Mouse (Mus musculus) megakaryocyte progenitor cell, adult 5-6 weeks (primary cell): ENCODE data around the gene Vgf. TPM values are rescaled to one million over a fixed set of nuclear protein-coding genes. Genes with fewer than 3 reads are reported as not detected.
A peak's percentile ranks its signal among the peaks of the same experiment; 100 is the strongest.

Experiments used
- ATAC-seq: replicated peaks from 2 replicates; pipeline ENCODE4 v1.8.0; 2016; ENCODE audit warnings: mild to moderate bottlenecking, moderate TSS enrichment, inconsistent platforms; ENCODE audit not compliant: poor library complexity
- total RNA-seq, 2 experiments: library from RNA; stranded (forward) in 1 of 2; stranded (reverse) in 1 of 2; fragments of 157-497, 149-512 nt in 1 of 2; fragments of 200-1000 nt in 1 of 2; gene quantifications; 2 replicates each; pipeline versions ENCODE4 v1.2.3 to v1.2.4; 2015 to 2017

Gene Vgf
- total RNA-seq, 2 experiments from 2014 or later: not detected

DNA sequence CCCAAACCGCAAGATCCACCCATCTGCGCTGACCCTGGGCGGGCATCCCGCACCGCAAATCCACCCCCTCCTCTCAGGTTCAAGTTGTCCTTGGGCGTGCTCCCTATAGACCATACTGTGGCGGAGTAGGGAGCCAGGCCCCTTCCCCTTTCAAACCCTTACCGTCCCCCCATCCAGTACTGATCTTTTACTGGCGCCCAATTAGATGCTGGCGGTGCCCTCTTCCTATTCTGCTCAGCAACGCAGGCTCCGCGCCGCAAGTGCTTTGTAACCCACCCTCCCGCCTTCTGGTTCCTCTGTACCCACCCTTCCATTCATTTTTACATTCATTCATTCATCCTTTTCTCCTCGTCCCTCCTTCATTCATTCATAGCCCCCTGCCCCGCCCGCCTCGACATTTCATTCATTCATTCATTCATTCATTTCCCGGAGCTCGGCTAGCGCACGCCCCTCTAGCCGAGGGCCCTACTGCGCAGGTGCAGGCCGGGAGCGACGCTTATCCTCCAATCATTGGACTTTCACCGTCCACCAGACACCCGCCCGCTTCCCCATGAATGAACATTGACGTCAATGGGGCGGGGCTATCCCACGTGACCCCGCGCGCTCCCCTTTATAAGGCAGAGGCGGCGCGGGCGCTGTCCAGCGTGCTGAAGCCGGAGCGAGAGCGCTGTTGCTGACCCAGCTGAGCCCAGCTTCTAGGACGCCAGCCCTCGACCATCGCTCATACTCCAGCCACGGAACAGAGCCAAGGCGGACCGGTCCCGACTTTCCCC is 3.6 kb downstream of the Vgf start:
- peak; percentile 79 for ATAC-seq

DNA sequence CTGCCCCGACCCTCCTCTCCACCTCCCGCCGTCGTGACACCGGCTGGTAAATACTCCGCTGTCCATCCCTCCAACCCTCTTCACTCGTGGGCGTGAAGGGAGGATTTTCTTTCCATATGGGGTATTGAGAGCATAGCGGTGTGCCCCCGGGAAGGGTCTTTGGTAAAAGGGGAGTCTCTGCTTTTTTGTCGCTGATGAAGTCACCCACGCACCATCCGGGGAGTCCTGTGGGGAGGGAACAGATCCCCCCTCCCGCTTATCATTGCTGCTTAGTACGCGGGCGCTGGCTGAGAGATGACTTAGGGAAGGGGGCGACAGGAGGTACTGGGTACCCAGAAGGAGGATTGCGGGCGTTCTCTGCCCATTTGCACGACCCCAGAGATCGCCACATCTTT is 4.2 kb downstream of the Vgf start:
- ATAC-seq: no peak

DNA sequence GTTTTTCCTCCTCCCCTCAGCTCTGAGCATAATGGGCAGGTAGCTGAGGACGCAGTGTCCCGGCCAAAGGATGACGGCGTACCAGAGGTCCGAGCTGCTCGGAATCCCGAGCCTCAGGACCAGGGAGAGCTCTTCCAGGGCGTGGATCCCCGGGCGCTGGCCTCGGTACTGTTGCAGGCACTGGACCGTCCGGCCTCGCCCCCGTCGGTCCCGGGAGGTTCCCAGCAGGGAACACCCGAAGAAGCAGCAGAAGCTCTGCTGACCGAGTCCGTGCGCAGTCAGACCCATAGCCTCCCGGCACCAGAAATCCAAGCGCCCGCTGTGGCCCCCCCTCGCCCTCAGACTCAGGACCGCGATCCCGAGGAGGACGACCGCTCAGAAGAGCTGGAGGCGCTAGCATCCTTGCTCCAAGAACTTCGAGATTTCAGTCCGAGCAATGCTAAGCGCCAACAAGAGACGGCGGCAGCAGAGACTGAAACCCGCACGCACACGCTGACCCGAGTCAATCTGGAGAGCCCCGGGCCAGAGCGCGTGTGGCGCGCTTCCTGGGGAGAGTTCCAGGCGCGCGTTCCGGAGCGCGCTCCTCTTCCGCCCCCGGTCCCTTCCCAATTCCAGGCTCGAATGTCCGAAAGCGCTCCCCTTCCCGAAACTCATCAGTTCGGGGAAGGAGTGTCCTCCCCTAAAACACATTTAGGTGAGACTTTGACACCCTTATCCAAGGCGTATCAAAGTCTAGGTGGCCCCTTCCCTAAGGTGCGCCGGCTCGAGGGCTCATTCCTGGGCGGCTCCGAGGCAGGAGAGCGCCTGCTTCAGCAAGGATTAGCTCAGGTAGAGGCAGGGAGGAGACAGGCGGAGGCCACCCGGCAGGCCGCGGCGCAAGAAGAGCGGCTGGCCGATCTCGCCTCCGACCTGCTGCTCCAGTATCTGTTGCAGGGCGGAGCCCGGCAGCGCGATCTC is 5.2 kb downstream of the Vgf start:
- no peak for ATAC-seq

DNA sequence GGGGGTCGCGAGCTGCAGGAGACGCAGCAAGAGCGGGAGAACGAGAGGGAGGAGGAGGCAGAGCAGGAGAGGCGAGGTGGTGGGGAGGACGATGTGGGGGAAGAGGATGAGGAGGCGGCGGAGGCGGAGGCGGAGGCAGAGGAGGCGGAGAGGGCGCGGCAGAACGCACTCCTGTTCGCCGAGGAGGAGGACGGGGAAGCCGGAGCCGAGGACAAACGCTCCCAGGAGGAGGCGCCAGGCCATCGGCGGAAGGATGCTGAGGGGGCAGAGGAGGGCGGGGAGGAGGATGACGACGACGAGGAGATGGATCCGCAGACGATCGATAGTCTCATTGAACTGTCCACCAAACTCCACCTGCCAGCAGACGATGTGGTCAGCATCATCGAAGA is 5.8 kb downstream of the Vgf start:
- no peak for ATAC-seq

DNA sequence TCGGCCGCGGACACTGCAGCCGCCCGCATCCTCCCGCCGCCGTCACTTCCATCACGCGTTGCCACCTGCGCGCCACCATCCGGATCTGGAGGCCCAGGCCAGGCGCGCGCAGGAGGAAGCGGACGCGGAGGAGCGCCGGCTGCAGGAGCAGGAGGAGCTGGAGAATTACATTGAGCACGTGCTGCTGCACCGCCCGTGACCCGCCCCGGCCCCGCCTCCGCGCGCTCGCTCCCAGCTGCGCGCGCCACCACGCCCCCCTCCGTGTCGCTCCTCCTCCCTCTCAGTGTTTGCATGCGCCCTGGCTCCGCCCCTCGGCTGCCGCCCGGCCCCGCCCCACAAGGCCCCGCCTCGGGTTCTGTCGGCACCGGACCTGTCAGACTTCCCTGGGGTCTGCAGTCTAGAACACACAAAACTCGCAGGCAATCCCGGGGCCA is 6.5 kb downstream of the Vgf start:
- ATAC-seq: peak; percentile 76

DNA sequence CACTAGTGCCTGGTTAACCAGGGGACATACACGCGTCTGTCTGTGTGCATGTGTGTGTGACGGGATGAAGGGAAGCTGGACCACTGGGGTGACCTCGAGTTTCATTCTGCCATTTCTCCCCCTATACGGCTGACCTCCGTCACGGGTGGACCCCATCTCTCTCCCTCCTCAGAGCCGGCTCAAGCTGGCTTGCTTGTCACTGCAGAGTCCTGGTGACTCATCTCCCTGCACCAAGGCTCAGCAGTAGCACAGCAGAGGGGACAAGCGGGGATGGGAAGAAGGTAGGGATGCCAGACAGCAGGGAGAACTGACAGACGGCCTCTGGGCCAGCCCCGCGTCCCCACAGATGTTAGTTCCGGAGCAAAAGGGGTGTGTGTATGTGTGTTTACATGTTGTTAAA is 10.0 kb downstream of the Vgf start:
- ATAC-seq: no peak

DNA sequence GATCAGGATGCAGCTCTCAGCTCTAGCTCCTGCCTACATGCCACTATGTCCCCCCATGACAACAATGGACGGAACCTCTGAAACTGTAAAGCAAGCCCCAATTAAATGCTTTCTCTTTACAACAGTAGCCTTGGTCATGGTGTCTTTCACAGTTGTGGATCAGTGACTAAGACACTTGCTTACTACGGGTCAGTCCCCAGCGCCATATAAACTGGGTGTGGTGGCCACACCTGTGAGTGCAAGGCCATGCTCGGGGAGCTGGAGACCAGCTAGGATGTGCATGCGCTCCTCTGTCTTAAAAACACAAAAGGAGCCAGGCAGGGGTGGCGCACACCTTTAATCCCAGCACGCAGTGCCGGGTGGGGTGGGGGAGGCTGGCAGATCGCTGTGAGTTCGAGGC is 13.3 kb downstream of the Vgf start:
- no peak for ATAC-seq

DNA sequence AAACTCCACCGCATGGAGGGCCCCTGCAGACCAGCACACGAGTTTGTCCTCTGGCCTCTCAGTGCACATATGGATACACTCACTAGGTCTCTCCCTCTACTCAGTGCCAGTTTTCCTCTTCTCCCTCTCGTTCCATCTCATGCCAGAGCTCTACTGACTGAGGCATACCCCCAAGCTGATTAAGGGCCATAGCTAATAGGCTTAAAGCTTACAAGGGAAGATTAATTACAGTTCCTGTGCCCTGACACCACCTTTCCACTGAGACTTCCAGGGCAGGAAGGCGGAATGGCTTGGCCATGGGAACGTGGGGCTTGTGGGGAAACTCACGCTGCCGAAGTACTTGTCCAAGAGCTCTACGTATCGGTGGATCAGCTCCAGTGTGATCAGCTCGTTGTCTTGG is 15.2 kb downstream of the Vgf start:
- no peak for ATAC-seq

DNA sequence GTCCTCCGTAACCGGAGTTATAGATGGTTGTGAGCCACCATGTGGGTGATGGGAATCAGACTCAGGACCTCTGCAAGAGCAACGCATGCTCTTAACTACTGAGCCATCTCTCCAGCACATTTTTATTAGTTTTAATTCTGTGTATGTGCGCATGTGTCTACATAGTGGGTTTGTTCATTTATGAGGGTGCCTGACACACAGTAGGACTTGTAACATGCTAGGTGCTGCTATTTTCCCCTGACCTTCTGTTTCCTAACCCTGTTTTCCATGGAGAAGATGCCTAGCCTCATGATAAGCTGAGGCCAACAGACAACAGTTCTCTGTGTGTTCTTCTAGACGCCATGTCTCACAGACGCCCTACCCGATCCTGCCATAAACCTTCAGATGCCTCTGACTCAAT is 17.8 kb downstream of the Vgf start:
- no peak for ATAC-seq

DNA sequence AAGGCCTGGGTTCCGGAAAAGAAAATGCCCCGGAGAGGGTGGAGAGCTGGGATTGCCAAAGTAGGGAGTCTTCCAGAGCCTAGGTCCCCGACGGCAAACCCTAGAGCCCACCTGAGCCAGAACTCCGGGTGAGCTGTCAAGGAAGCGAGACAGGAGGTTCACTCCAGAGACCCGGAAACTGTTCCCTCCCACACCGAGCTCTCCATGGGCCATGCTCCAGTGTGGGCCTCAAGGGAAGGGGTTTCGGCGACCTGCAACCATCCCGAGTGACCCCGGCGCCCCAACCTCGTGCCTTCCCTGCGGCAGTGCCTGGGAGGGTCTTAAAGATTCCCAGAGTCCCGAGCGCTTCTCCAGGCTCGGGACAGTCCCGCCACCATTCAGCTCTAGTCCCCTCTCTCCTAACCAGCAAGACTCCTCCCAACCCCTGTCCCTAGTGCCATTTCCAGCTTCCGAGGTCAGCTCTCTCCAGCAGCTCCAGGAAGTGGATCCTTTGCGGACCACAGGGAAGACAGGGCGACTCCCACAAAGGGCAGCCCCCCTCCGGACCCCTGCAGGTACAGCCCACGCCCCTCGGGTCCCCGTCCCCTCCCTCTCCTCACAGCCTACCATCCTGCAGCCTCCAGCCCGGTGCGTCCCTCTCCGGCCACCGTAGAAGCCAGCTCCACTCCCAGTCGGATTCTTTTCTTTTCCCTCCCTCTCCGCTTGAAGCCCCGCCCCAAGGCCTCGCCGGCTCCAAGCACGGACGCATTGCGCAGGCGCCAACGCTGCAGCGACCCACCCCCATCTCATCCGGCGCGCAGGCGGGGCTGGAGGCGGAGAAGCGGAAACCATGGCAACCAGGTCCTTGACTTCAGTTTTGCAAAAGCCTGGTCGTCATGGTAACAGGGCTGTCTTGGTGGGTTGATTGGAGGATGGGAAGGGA is 19.5 kb downstream of the Vgf start, which contains the start of gene Ap1s1:
TSS of gene Ap1s1 (minus strand) at position 734 of the 922 bp plus-strand sequence.
- peak; percentile 96 for ATAC-seq

DNA sequence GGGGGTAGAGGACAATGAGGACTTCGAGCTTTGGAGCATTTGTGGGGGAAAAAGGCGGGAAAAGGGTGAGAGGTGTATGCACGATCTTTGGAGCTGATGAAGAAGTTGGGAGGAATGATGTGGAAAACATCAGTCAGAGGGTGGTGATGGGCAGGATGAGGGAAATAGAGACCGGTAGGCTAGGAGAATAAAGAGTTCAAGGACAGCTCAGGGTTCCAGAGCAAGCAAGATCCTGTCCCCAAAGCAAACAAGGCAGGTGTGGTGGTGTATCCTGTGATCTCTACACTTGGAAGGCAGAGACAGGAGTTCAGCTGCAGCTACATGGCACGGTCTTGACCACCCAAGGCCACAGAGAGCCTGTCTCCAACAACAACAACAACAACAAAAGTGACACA is 20.1 kb downstream of the Vgf start:
- ATAC-seq: no peak

DNA sequence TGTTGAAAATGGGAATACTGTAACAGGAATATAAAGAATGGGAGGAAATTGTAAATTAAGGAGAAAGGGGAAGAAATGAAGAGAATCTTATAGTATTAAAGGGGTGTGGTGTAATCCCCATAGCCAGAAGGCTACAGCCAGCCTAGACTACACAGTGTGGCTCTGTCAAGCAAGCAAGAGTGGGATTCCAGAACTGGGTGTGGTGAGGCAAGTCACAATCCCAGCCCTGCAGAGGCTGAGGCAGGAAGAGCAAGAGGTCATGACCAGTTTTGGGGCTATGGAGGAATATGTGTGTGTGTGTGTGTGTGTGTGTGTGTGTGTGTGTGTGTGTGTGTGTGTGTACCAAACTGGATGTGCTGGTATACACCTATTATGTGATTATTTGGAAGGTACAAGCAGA is 20.8 kb downstream of the Vgf start:
- no peak for ATAC-seq

DNA sequence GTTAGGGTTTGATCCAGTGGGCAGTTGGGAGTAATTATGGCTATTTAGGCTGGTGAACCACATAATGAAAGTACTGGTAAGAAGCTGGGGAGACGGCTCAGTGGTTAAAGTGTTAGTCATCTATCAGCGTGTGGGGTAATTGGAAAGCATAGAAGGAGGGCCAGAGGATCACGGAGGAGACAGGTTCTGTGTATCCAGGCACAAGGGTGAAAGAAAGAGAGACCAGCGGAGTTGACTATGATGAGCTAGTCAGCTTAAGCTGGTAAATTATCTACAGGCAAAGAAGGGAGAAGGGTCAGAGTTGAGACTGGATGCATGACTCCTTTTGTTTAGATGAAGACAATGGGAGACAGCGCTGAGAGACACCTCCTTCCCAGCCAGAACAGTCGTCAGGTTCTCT is 24.9 kb downstream of the Vgf start:
- no peak for ATAC-seq

DNA sequence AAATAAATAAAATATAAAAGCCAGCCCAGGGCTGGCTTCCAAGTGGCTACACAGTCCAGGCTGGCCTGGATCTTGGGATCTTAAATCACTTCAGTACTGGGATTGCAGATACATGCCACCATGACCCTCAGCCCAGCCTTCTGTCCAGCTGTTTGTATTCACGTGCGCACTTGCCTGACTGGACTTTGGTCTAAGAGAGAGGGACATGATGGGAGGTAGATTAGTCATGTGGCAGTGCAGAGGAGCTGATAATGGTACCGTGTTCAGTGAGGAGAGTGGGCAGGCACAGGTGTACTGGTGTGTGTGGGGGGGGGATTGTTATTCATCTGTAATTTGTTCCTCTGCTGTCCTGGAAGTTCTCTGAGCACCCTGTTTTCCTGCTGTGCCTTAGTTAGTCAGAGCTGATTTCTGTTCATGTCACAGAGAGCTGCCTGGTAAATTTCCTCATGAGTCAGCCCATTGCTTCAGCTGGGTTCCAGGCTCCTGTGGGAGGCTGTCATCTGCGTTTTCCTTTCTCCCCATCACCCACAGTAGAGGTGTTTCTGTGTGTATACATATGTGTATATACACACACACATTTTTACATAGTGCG is 25.8 kb downstream of the Vgf start:
- no peak for ATAC-seq

DNA sequence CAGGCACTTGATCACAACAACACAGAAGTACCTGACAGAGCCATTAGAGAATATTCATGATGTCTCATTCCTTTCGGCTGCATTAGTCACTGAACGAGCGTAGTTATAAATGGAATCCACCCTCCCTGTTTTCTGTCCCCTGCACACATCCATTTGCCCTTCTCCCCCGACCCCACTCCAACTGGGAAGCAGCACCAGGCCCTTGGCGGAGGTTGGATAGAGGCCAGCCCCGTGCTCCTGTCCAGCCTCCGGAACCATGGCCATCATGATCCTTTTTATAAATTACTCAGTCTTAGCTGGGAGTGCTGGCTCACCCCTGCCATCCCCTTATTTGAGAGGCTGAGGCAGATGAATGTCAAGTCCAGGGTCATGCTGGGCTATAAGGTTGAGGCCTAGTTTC is 28.1 kb downstream of the Vgf start:
- no peak for ATAC-seq

DNA sequence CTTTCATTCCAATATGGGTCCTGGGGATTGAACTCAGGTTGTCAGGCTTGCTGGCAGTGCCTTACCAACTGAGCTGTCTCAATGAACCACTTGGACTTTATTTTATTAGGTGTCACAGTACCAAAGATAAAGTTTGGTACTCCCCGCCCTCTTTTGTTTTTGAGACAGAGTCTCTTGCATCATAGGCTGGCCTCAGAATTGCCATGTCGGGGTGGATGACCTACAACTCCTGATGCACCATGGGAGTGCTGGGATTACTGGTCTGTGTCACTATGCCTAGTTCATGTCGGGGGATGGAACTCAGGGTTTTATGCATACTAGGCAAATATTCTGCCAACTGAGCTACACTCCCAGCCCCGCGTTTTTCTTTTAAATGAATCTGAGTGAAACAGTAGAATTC is 28.7 kb downstream of the Vgf start:
- no peak for ATAC-seq

DNA sequence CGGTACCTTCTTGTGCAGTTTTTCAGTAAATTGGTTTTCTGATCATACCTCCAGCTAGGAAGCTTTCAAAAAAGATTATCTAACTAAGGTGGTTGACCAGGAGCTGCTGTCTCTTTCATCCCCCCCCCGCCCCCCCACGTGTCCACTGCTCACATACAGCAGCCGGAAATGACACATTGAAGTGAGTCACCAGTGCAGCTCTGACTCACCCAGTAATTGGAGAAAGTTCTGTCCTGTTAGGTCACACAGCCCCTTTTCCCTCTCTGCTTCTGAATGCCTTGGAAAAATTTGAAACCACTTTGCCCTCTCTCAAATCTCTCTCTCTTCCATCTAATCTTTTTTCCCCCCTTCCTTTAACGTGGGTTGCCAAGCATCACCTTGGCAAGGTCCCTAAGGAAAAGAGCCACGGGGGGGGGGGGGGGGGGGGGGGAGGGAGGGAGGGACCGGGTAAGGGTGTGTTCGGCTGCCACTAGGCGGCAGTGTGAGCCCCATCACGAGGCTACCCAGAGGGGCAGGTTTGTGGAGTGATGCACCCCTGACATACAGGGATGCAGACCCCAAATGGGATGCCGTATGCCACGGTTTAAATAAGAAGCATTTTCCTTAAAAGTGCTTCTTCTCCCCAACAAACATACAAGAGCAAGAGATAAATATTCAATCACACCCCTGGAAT is 35.8 kb downstream of the Vgf start:
- peak; percentile 54 for ATAC-seq

DNA sequence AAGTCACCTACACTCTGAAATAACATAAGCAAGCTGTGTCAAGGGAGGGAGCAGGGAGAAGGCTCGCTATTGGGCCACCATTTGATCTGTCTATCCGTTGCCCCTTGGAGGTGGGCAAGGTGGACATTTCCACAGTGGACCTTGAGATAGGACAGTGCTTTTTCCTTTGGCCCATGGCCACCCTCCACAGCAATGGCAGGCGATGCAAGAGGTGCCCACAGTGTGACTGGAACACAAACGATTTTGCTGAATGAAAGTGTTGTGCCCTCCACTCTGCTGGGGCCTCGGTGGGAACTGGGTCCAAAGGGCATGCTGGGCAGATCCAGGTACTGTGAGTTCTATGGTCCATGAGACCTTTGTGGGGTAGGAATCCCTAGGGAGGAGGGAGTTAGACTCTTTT is 36.4 kb downstream of the Vgf start:
- no peak for ATAC-seq

DNA sequence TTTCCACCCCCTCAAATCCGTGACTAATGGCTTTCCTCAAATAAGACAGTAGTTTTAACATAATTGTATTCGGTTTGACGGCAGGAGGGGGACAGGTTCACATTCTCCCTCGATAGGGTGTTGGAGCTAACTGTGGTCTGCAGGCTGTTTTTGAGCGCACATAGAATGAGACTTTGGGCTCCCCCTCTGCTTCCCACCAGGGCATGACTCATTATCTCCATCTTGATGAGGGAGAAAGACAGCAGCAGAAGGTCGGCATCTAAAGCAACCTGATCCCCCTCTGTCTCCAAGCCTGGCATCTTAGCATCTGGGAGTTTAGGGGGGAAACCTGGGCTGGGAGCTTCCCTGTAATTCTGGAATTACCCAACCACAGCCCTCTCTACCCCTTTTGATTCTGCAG is 39.3 kb downstream of the Vgf start:
- ATAC-seq: no peak

DNA sequence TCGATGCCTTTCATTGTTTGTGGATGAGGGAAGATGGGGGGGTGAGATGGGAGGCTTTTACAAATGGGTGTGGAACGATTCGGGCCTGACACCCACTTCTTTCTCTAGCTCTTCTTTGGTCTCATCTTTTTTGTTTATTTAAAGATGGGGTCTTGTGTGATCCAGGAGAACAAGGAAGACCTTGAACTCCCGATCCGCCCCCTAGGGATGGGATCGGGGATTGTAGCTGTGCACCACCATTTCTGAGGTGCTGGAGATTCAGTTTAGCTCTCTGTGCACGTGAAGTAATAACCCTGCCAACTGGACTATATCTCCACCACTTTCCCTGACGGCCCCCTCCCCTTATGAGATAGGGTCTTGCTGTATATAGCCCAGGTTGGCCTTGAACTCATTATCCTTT is 39.7 kb downstream of the Vgf start:
- ATAC-seq: no peak
